Comparison of ENCODE assay signal across 1 mouse cellular context in genomic region chr10:79708668-79709067, GRCm38 (mm10).
TF ChIP-seq lines count a peak whose summit lies in the region.

No protein-coding gene starts in this region.

TF ChIP-seq in myocyte, 11 proteins besides CTCF, POLR2A, EP300 and RAD21:
- peak in 2 of 3 experiments; percentile 89 to 93 for TF ChIP-seq MYOG (IDR thresholded peaks at IDR 0.05; ENCODE audit: control insufficient read depth in 1 of 3, insufficient read depth in 1 of 3, insufficient read length in 2 of 3, low read depth in 2 of 3)
- no peak for TF ChIP-seq CEBPB (IDR thresholded peaks at IDR 0.05; ENCODE audit: insufficient read depth, poor library complexity, severe bottlenecking)
- no peak for TF ChIP-seq TCF3 (IDR thresholded peaks at IDR 0.05; ENCODE audit: insufficient read length, low read depth)
- TF ChIP-seq MYOD1 (IDR thresholded peaks at IDR 0.05; ENCODE audit: control insufficient read depth in 1 of 3, insufficient read length in 2 of 3, low read depth in 2 of 3), result peak in 2 of 3 experiments; percentile 63 to 84
- TF ChIP-seq POLR2AphosphoS2 (IDR thresholded peaks at IDR 0.05; ENCODE audit: insufficient read length, low read depth), result peak; percentile 52
- no peak for TF ChIP-seq MAX (IDR thresholded peaks at IDR 0.05; ENCODE audit: low read depth)
